Mouse (Mus musculus): Measurements from ENCODE around the gene Kcnj14. TPM values are rescaled to one million over a fixed set of nuclear protein-coding genes. Genes with fewer than 3 reads are reported as not detected.
A peak's percentile ranks its signal among the peaks of the same experiment; 100 is the strongest.

Kcnj14 gene
- polyA plus RNA-seq, 1 experiment from 2014 or later = 2.4 TPM

- H3K36me3 ChIP-seq = peaks cover 78% of the 10 kb centered on the region
- no peaks in the 10 kb centered on the region for H3K9me3 ChIP-seq
- no peak overlapping the region for H3K27ac ChIP-seq
- H3K4me3 ChIP-seq = no peak overlapping the region
- H3K27me3 ChIP-seq = peaks cover 37% of the 10 kb centered on the region
- no peak overlapping the region; the same call in 1 of the 2 replicates for H3K9ac ChIP-seq
- 91% methylated on average over 42 of the region's 44 CpGs for WGBS
- no peak for ATAC-seq (ENCODE audit: insufficient number of reproducible peaks, insufficient read depth, low FRiP score, low TSS enrichment)
- H3K4me1 ChIP-seq = peaks cover 17% of the 10 kb centered on the region
- H3K4me2 ChIP-seq (replicated peaks) = no peak overlapping the region
These were observed 30.5 kb downstream of the Kcnj14 start for GRCm38 (mm10) chr7:45793969-45794585.

GRCm38 (mm10) chr7:45793240-45793639 lies 31.3 kb downstream of the Kcnj14 start:
- Histone ChIP-seq H3K4me1 (peaks cover 12% of the 10 kb centered on the region), H3K4me2 (replicated peaks) (no peak overlapping the region), H3K27ac (no peak overlapping the region), H3K36me3 (peaks cover 86% of the 10 kb centered on the region), H3K4me3 (no peak overlapping the region), H3K9ac (no peak overlapping the region), H3K9me3 (no peaks in the 10 kb centered on the region), H3K27me3 (peaks cover 29% of the 10 kb centered on the region)
- 87% methylated on average over 24 of the region's 24 CpGs for WGBS
- ATAC-seq (ENCODE audit: insufficient number of reproducible peaks, insufficient read depth, low FRiP score, low TSS enrichment) = no peak

- Histone ChIP-seq H3K9me3 (no peaks in the 10 kb centered on the region), H3K27ac (no peak overlapping the region), H3K4me2 (replicated peaks) (no peak overlapping the region), H3K27me3 (peaks cover 16% of the 10 kb centered on the region), H3K36me3 (peaks cover 92% of the 10 kb centered on the region), H3K4me1 (peaks cover 7% of the 10 kb centered on the region), H3K9ac (no peak overlapping the region), H3K4me3 (no peak overlapping the region)
- no peak for ATAC-seq (ENCODE audit: insufficient number of reproducible peaks, insufficient read depth, low FRiP score, low TSS enrichment)
- WGBS = 78% methylated on average over 17 of the region's 17 CpGs
These were observed 32.7 kb downstream of the Kcnj14 start for GRCm38 (mm10) chr7:45791756-45792490.

- Histone ChIP-seq H3K27ac (0 out of 2 replicates have a peak overlapping the region, but pooled peaks have one; percentile 4), H3K9me3 (no peaks in the 10 kb centered on the region), H3K4me3 (no peak overlapping the region), H3K9ac (no peak overlapping the region), H3K36me3 (peaks cover 86% of the 10 kb centered on the region), H3K4me1 (peaks cover 12% of the 10 kb centered on the region), H3K4me2 (replicated peaks) (no peak overlapping the region), H3K27me3 (0 out of 2 replicates have a peak, but pooled peaks cover 7% of the 10 kb centered on the region)
- ATAC-seq (ENCODE audit: insufficient number of reproducible peaks, insufficient read depth, low FRiP score, low TSS enrichment) = no peak
- WGBS = 69% methylated on average over 6 of the region's 6 CpGs
These were observed 33.9 kb downstream of the Kcnj14 start for GRCm38 (mm10) chr7:45790721-45791120.

- Histone ChIP-seq H3K4me1 (peaks cover 24% of the 10 kb centered on the region), H3K27me3 (no peaks in the 10 kb centered on the region), H3K9ac (no peak overlapping the region), H3K27ac (no peak overlapping the region), H3K4me3 (no peak overlapping the region), H3K4me2 (replicated peaks) (peak overlapping the region; percentile 95), H3K36me3 (peaks cover 55% of the 10 kb centered on the region), H3K9me3 (no peaks in the 10 kb centered on the region)
- ATAC-seq (ENCODE audit: insufficient number of reproducible peaks, insufficient read depth, low FRiP score, low TSS enrichment) = no peak
- WGBS = 86% methylated on average over 22 of the region's 22 CpGs
These were observed 36.9 kb downstream of the Kcnj14 start for GRCm38 (mm10) chr7:45787642-45788041.

GRCm38 (mm10) chr7:45786661-45787413 lies 37.7 kb downstream of the Kcnj14 start:
- Histone ChIP-seq H3K27ac (peak overlapping the region; percentile 56), H3K4me3 (peak overlapping the region; percentile 95), H3K4me2 (replicated peaks) (peak overlapping the region; percentile 95), H3K36me3 (peaks cover 47% of the 10 kb centered on the region), H3K27me3 (0 out of 2 replicates have a peak, but pooled peaks cover 5% of the 10 kb centered on the region), H3K9ac (peak overlapping the region; percentile 76), H3K9me3 (no peaks in the 10 kb centered on the region), H3K4me1 (peaks cover 24% of the 10 kb centered on the region)
- WGBS = 6% methylated on average over 17 of the region's 17 CpGs
- peak; percentile 30 for ATAC-seq (ENCODE audit: insufficient number of reproducible peaks, insufficient read depth, low FRiP score, low TSS enrichment)

- WGBS = 1% methylated on average over 14 of the region's 14 CpGs
- Histone ChIP-seq H3K9ac (peak overlapping the region; percentile 76), H3K36me3 (peaks cover 40% of the 10 kb centered on the region), H3K9me3 (no peaks in the 10 kb centered on the region), H3K27ac (peak overlapping the region; percentile 86), H3K4me3 (peak overlapping the region; percentile 95), H3K4me1 (peaks cover 24% of the 10 kb centered on the region), H3K27me3 (0 out of 2 replicates have a peak, but pooled peaks cover 5% of the 10 kb centered on the region), H3K4me2 (replicated peaks) (peak overlapping the region; percentile 95)
- ATAC-seq (ENCODE audit: insufficient number of reproducible peaks, insufficient read depth, low FRiP score, low TSS enrichment) = peak; percentile 70
These were observed 38.4 kb downstream of the Kcnj14 start for GRCm38 (mm10) chr7:45786136-45786578.

GRCm38 (mm10) chr7:45785388-45786135 lies 39.0 kb downstream of the Kcnj14 start:
- Histone ChIP-seq H3K4me2 (replicated peaks) (peak overlapping the region; percentile 95), H3K27ac (peak overlapping the region; percentile 86), H3K36me3 (peaks cover 34% of the 10 kb centered on the region), H3K4me1 (peaks cover 24% of the 10 kb centered on the region), H3K9ac (peak overlapping the region; percentile 76), H3K4me3 (peak overlapping the region; percentile 95), H3K9me3 (no peaks in the 10 kb centered on the region), H3K27me3 (0 out of 2 replicates have a peak, but pooled peaks cover 5% of the 10 kb centered on the region)
- peak; percentile 13; the same call in 1 of the 2 replicates for ATAC-seq (ENCODE audit: insufficient number of reproducible peaks, insufficient read depth, low FRiP score, low TSS enrichment)
- WGBS = under 1% methylated on average over 36 of the region's 42 CpGs

- peaks cover 24% of the 10 kb centered on the region for H3K4me1 ChIP-seq
- H3K4me3 ChIP-seq = peak within 1 kb of the TSS; percentile 95
- WGBS = 24% methylated on average over 20 of the region's 20 CpGs
- peaks cover 26% of the 10 kb centered on the region for H3K36me3 ChIP-seq
- ATAC-seq (ENCODE audit: insufficient number of reproducible peaks, insufficient read depth, low FRiP score, low TSS enrichment) = peak; percentile 7; the same call in 1 of the 2 replicates
- 0 out of 2 replicates have a peak, but pooled peaks cover 5% of the 10 kb centered on the region for H3K27me3 ChIP-seq
- peak within 1 kb of the TSS; percentile 76 for H3K9ac ChIP-seq
- peak within 1 kb of the TSS; percentile 95 for H3K4me2 ChIP-seq (replicated peaks)
- H3K27ac ChIP-seq = peak within 1 kb of the TSS; percentile 86
- H3K9me3 ChIP-seq = no peaks in the 10 kb centered on the region
These were observed 39.8 kb downstream of the Kcnj14 start, which contains the start of gene Sult2b1 for GRCm38 (mm10) chr7:45784524-45785372. Gene Sult2b1 (minus strand): TSS chr7:45784669.

GRCm38 (mm10) chr7:45783511-45784091 lies 41.0 kb downstream of the Kcnj14 start, which contains the start of gene Lmtk3:
Gene Lmtk3 (plus strand): TSS chr7:45783738.
- Histone ChIP-seq H3K4me3 (peak within 1 kb of the TSS; percentile 95), H3K27ac (no peak within 1 kb of the TSS; the same call in 1 of the 2 replicates), H3K27me3 (peaks cover 15% of the 10 kb centered on the region), H3K9me3 (no peaks in the 10 kb centered on the region), H3K9ac (peak within 1 kb of the TSS; percentile 61), H3K36me3 (peaks cover 15% of the 10 kb centered on the region), H3K4me2 (replicated peaks) (peak within 1 kb of the TSS; percentile 95), H3K4me1 (peaks cover 24% of the 10 kb centered on the region)
- under 1% methylated on average over 38 of the region's 38 CpGs for WGBS
- ATAC-seq (ENCODE audit: insufficient number of reproducible peaks, insufficient read depth, low FRiP score, low TSS enrichment) = no peak

Measured in embryonic facial prominence, embryonic 12.5 days (tissue).